Mouse (Mus musculus): Measurements from ENCODE around the gene Mef2d. TPM values are rescaled to one million over a fixed set of nuclear protein-coding genes. Genes with fewer than 3 reads are reported as not detected.
A peak's percentile ranks its signal among the peaks of the same experiment; 100 is the strongest.

Mef2d gene
- polyA plus RNA-seq, 1 experiment from 2014 or later, result 12.1 TPM

DNA sequence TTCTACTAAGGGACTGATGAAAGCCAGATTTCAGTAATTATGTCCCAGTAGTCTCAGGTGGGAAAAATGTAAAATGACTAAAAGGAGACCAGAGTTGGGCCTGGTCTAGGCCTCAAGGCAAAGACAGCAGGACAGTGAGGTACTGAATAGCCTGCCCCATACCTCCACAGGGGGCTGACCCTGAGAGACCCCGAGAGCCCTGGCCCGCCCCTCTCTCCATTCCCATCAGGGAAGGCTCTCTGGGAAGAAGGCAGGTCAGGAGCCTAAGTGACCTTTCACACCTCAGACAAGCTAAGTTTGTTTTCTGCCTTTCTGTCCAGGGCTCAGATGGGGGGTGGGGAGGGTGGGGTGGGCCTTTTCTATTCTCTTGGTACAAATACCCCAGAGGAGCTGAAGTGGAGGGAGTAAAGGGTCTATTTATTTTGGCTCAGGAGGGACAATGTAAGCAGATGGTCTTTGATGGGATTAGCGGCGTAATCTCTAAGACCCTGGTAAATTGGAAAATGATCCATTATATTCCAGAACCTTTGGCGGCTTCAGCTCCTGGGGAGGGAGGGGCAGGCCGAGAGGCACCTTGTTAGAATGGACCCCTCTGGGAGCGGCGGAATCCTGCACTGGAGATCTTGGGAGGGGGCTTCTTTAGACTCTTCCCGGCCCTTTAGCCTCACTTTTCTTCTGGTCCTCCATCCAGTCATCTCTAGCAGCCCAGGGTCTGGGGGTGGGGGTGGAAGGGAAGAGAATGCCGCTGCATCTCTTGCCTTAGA is 55.8 kb downstream of the Mef2d start:
- Histone ChIP-seq H3K9ac (no peak overlapping the region), H3K4me2 (no peak overlapping the region), H3K36me3 (no peaks in the 10 kb centered on the region), H3K27me3 (replicated peaks) (peaks cover 99% of the 10 kb centered on the region), H3K4me3 (no peak overlapping the region), H3K27ac (no peak overlapping the region), H3K4me1 (peaks cover 9% of the 10 kb centered on the region; the same call in 1 of the 2 replicates), H3K9me3 (replicated peaks) (no peaks in the 10 kb centered on the region)
- no peak for ATAC-seq
- WGBS (ENCODE audit: insufficient replicate concordance), result 18% methylated on average over 10 of the region's 10 CpGs

DNA sequence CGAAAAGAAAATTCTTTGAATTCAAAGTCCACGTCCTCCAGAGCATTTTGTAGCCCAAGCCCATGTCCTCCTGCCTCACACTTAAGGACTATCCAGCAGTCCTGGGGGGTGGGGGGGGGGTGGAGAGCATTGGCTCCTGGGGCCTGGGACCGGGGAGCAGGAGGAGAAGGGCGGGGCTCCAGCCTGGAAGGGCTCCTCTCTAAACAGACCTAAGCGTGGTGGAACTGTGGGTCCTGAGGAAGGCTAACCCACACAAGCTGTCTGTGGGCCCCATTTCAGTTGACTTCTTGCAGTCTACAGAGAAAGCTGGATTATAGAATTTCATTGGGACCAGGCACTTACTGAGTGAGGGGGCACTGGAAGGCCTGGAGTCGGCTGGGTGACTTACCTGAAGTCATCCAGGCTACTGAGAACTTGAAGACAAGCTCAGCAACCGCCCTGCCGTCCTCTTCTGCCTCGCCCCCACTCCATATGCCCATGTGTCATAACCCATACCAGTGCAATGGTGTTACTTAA is 56.4 kb downstream of the Mef2d start:
- WGBS (ENCODE audit: insufficient replicate concordance), result 7% methylated on average over 9 of the region's 9 CpGs
- peaks cover 9% of the 10 kb centered on the region; the same call in 1 of the 2 replicates for H3K4me1 ChIP-seq
- H3K36me3 ChIP-seq, result no peaks in the 10 kb centered on the region
- H3K4me3 ChIP-seq, result no peak overlapping the region
- no peak overlapping the region for H3K27ac ChIP-seq
- no peak overlapping the region for H3K9ac ChIP-seq
- no peaks in the 10 kb centered on the region for H3K9me3 ChIP-seq (replicated peaks)
- H3K4me2 ChIP-seq, result no peak overlapping the region
- no peak for ATAC-seq
- H3K27me3 ChIP-seq (replicated peaks), result peaks cover 99% of the 10 kb centered on the region

DNA sequence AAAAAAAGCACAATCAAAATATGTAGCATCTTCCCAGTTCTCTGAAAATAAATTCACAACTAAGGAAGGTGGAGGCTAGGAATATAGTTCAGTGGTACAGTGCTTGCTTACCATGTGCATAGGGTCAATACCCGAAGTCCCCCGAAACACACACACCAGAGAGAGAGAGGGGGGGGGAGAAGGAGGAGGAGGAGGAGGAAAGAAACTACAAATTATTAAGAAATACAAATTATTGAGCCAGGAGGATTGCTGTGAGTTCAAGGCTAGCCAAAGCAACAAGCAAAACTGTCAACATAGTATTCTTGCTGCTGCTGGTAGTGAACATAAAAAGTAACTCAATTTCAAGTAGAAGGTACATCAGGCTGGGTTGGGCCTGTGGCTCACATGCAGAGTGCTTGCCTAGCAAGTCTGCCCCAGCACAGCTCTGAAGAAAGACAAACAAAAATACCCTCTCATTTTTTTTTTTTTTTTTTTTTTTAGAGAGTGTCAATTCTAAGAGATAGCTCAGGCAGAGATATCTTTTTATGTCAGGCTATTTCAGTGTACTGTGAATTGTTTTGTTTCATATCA is 57.5 kb downstream of the Mef2d start:
- no peak overlapping the region for H3K4me3 ChIP-seq
- H3K9ac ChIP-seq, result no peak overlapping the region
- 34% methylated on average over 2 of the region's 2 CpGs for WGBS (ENCODE audit: insufficient replicate concordance)
- H3K4me2 ChIP-seq, result no peak overlapping the region
- no peaks in the 10 kb centered on the region for H3K36me3 ChIP-seq
- no peaks in the 10 kb centered on the region for H3K9me3 ChIP-seq (replicated peaks)
- H3K27me3 ChIP-seq (replicated peaks), result peaks cover 100% of the 10 kb centered on the region
- H3K27ac ChIP-seq, result no peak overlapping the region
- no peak for ATAC-seq
- H3K4me1 ChIP-seq, result peaks cover 9% of the 10 kb centered on the region; the same call in 1 of the 2 replicates

DNA sequence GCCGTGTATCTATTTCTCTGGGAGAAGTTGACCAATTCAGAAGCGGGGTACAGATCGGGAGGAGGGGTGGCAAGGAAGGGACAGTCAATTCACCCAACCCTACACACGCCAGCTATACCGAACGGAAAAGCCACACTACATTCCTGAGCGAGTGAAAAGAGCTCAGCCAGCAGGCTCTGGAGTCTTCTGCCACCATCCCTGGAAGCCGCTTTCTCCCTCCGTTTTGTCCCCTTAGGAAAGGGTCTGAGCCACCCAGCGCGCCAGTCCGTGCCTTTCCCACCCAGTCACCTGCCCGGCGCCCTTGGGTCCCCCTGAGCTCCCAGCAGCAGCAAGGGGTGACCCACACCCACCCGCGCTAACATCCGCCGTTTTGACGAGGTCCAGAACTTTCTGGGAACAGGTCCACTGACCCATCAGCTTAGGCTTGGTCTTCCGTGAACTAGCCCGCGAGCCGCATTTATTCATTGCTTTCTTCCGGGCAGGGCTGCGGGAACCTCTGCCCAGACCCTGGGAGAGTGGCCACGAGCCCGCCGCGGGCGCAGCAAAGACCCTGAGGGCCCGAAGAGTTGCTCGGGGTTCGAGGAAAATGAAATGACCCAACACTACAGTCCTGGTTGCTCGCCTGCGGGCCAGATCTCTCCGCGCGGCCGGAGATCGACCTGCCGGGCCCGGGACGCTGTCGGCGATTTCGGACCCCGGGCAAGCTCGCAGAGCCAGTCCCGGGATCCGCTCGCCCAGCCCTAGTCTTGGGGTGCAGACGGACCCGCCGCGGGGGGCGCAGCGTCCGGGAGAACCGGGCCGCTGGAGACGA is 58.2 kb downstream of the Mef2d start:
- Histone ChIP-seq H3K27ac (no peak overlapping the region), H3K9me3 (replicated peaks) (no peaks in the 10 kb centered on the region), H3K4me2 (peak overlapping the region; percentile 47), H3K27me3 (replicated peaks) (peaks cover 100% of the 10 kb centered on the region), H3K4me3 (peak overlapping the region; percentile 23), H3K4me1 (peaks cover 9% of the 10 kb centered on the region; the same call in 1 of the 2 replicates), H3K9ac (no peak overlapping the region), H3K36me3 (no peaks in the 10 kb centered on the region)
- WGBS (ENCODE audit: insufficient replicate concordance), result 2% methylated on average over 61 of the region's 61 CpGs
- no peak for ATAC-seq

DNA sequence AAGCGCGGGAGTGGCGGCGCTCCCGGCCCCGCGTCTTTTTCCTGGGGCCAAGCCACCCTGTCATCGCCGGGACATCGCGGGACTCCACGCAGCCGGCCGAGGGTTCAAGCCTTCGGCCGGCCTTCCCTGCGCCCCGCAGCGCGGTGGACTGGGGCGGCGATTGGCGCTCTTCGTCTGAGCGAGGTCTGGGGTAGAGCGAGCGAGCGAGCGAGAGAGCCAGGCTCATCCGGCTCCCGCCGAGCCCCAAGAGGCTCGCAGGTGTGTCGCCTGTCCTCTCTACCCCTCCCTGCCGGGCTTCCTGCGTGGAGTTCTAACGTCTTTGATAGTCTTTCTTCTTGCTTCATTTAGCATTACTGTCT is 58.8 kb downstream of the Mef2d start:
- H3K9ac ChIP-seq, result no peak overlapping the region
- H3K9me3 ChIP-seq (replicated peaks), result no peaks in the 10 kb centered on the region
- H3K27me3 ChIP-seq (replicated peaks), result peaks cover 100% of the 10 kb centered on the region
- no peak for ATAC-seq
- H3K36me3 ChIP-seq, result no peaks in the 10 kb centered on the region
- H3K27ac ChIP-seq, result no peak overlapping the region
- H3K4me3 ChIP-seq, result peak overlapping the region; percentile 23
- WGBS (ENCODE audit: insufficient replicate concordance), result 1% methylated on average over 37 of the region's 37 CpGs
- peak overlapping the region; percentile 47 for H3K4me2 ChIP-seq
- peaks cover 9% of the 10 kb centered on the region; the same call in 1 of the 2 replicates for H3K4me1 ChIP-seq

DNA sequence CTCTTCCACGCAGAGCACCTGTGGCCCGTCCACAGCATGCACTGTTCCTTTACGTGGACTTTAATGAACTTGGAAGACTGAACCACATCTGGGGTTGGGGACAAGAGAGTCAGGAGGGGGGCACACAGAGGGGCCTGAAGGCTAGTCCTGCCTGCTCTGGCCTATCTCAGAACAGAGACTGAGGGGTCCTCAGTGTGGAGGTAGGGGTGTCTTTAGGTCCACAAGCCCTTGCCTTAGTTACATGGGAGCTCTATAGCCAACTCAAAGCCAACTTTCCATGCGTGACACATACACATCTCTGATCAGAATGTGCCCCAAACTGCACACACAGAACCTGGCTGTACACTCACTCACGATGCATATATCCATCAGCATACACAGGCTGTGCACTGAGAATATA is 59.5 kb downstream of the Mef2d start:
- Histone ChIP-seq H3K36me3 (no peaks in the 10 kb centered on the region), H3K4me1 (peaks cover 9% of the 10 kb centered on the region; the same call in 1 of the 2 replicates), H3K9me3 (replicated peaks) (no peaks in the 10 kb centered on the region), H3K4me2 (no peak overlapping the region), H3K4me3 (no peak overlapping the region), H3K27me3 (replicated peaks) (peaks cover 100% of the 10 kb centered on the region), H3K27ac (no peak overlapping the region), H3K9ac (no peak overlapping the region)
- no peak for ATAC-seq
- WGBS (ENCODE audit: insufficient replicate concordance), result 23% methylated on average over 5 of the region's 5 CpGs

DNA sequence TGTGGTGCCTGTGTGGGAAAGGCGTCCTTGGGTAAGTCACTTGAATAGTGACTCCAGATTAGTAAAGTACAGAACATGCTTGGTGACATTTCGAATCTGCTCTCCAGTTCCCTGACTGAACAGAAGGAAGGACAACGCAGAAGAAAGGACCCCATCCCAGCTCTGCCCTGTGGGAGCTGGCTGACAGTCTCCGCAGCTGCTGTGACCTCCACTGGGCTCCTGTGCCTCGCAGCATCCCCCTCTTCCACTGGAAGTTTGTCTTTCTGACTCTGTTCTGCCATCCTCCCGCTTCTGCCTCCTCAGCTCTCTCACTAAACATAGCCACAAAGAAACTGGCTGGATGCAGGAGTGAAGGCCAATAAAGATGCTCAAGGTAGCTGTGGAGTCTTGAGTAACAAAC is 60.8 kb downstream of the Mef2d start:
- no peaks in the 10 kb centered on the region for H3K9me3 ChIP-seq (replicated peaks)
- ATAC-seq, result no peak
- H3K36me3 ChIP-seq, result no peaks in the 10 kb centered on the region
- no peak overlapping the region for H3K4me2 ChIP-seq
- H3K27ac ChIP-seq, result no peak overlapping the region
- H3K4me3 ChIP-seq, result no peak overlapping the region
- H3K4me1 ChIP-seq, result peaks cover 9% of the 10 kb centered on the region; the same call in 1 of the 2 replicates
- H3K27me3 ChIP-seq (replicated peaks), result peaks cover 100% of the 10 kb centered on the region
- H3K9ac ChIP-seq, result no peak overlapping the region
- WGBS (ENCODE audit: insufficient replicate concordance), result 10% methylated on average over 6 of the region's 6 CpGs

DNA sequence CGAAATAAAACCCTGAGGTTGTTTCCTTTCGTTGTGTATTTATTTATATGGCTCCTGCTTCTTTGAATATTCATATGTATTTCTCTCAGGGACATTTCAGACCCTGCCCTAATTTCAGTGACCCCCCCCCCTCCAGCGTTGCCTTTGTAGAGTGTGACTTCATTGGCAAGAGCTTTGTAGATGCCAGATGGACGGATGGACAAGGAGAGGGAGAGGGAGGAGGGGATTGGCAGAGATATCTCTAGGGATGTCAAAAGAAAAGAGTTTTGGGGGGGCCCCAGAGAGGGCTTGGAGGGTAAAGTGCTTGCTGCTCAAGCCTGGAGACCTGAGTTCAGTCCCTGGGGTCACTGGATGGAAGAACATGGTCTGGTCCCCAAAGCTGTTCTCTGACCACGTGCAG is 61.3 kb downstream of the Mef2d start:
- Histone ChIP-seq H3K9ac (no peak overlapping the region), H3K4me1 (peaks cover 9% of the 10 kb centered on the region; the same call in 1 of the 2 replicates), H3K4me3 (no peak overlapping the region), H3K27me3 (replicated peaks) (peaks cover 100% of the 10 kb centered on the region), H3K36me3 (no peaks in the 10 kb centered on the region), H3K4me2 (no peak overlapping the region), H3K27ac (no peak overlapping the region), H3K9me3 (replicated peaks) (no peaks in the 10 kb centered on the region)
- no peak for ATAC-seq
- WGBS (ENCODE audit: insufficient replicate concordance), result 24% methylated on average over 5 of the region's 5 CpGs

DNA sequence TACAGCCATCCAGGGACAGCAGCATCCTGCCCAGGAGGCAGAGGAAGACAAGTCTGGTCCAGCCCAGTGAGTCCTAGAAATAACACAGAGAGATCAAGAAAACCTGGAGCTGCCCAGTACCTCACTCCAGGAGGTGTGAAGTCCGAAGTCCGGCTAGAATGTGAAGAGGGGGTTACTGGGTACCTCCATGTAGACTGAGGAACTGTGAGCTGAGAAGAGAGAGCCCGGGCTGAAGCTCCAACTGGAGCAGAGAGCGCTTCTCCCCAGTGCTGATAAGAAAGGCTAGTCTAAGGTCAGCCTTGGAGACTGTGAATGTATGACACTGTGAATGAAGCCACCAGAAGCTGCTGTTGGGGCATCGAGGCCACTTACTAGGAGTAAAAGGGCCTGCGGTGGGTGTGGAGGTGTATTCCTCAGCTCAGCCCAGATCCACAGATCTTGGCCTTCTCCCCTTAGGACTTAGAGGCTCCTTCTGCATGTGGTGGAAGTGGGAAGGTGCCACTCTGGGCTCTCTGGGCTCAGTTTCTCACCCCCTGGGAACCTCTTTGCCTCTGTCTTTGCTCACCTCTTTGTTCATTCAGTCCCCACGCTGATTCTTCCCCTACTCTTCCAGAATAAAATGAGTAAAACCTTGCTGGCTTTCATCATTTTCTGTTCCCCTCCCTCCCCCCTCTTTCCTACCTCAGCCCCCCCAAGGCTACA is 62.0 kb downstream of the Mef2d start:
- no peak overlapping the region for H3K4me2 ChIP-seq
- H3K36me3 ChIP-seq, result no peaks in the 10 kb centered on the region
- no peak overlapping the region for H3K9ac ChIP-seq
- H3K27me3 ChIP-seq (replicated peaks), result peaks cover 100% of the 10 kb centered on the region
- ATAC-seq, result no peak
- H3K4me1 ChIP-seq, result peaks cover 9% of the 10 kb centered on the region; the same call in 1 of the 2 replicates
- no peak overlapping the region for H3K4me3 ChIP-seq
- no peaks in the 10 kb centered on the region for H3K9me3 ChIP-seq (replicated peaks)
- no peak overlapping the region for H3K27ac ChIP-seq
- 5% methylated on average over 7 of the region's 7 CpGs for WGBS (ENCODE audit: insufficient replicate concordance)

DNA sequence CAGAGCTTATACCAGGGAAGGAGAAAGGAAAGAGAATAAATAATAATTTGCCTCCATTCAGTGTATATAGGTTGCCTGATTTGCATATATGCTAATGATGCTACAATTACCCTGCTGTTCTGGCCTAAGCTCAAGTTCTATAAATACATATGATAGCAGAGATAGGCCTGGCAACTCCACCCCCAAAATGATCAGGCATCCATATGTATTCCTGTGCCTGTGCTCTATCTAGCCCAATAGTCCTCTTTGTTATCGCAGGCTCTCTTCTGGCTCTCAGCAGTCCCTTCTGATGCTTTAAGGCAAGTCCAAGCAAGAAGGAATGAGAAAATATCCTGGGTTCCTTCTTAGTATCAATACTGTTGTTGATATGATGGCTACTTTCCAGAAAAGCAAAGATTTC is 62.6 kb downstream of the Mef2d start:
- Histone ChIP-seq H3K4me1 (peaks cover 9% of the 10 kb centered on the region; the same call in 1 of the 2 replicates), H3K4me2 (no peak overlapping the region), H3K4me3 (no peak overlapping the region), H3K27ac (no peak overlapping the region), H3K27me3 (replicated peaks) (peaks cover 100% of the 10 kb centered on the region), H3K36me3 (no peaks in the 10 kb centered on the region), H3K9ac (no peak overlapping the region), H3K9me3 (replicated peaks) (no peaks in the 10 kb centered on the region)
- WGBS (ENCODE audit: insufficient replicate concordance), result 31% methylated on average over 1 of the region's 1 CpGs
- ATAC-seq, result no peak

DNA sequence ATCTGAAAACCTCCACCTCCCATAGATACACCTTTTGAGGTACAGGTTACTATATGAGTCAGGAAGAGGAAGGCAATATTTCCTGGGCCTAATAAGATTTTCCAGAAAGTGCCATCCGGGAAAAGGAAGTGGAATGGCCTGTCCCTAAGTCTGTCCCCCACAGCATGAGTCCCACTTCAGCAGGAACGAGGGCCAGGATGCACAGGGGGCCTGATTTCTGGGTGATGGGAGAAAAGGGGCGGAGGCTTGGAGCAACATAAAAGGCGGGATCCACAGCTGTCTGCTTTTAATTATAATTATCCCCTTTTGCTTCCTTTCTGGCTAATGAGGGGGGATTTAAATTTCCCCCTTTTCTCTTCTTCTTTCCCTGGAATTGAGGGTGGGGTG is 63.0 kb downstream of the Mef2d start:
- no peak for ATAC-seq
- Histone ChIP-seq H3K4me2 (no peak overlapping the region), H3K27ac (no peak overlapping the region), H3K36me3 (no peaks in the 10 kb centered on the region), H3K4me3 (no peak overlapping the region), H3K27me3 (replicated peaks) (peaks cover 100% of the 10 kb centered on the region), H3K9me3 (replicated peaks) (no peaks in the 10 kb centered on the region), H3K9ac (no peak overlapping the region), H3K4me1 (peaks cover 9% of the 10 kb centered on the region; the same call in 1 of the 2 replicates)
- WGBS (ENCODE audit: insufficient replicate concordance), result 8% methylated on average over 4 of the region's 4 CpGs
